Mouse (Mus musculus) hindbrain, postnatal 0 days (tissue): ENCODE measurements around the gene Zfp36l1. TPM values are rescaled to one million over a fixed set of nuclear protein-coding genes. Genes with fewer than 3 reads are reported as not detected.

Source experiments
- ATAC-seq: fragments of 200-750 bp; cut with Nextera tagmentation; 2 replicates; pipeline ENCODE4 v1.8.0; 2017; ENCODE audit warnings: mild to moderate bottlenecking, moderate TSS enrichment, moderate library complexity
- DNase-seq: peaks from one replicate; pipeline ENCODE4 v3.0.0-alpha.2; 2015; ENCODE audit warnings: low spot score
- H3K27ac ChIP-seq: fragments of 300-500 bp; sonication (generic); 2 replicates; pipeline ENCODE4 v1.5.1; 2014; ENCODE audit warnings: mild to moderate bottlenecking
- H3K27me3 ChIP-seq: fragments of 300-500 bp; sonication (generic); 2 replicates; pipeline ENCODE4 v1.6.1; 2014; ENCODE audit warnings: low read length, mixed read lengths; ENCODE audit not compliant: insufficient read depth
- H3K36me3 ChIP-seq: fragments of 300-500 bp; sonication (generic); 2 replicates; pipeline ENCODE4 v1.6.1; 2014; ENCODE audit warnings: low read length, mixed read lengths; ENCODE audit not compliant: insufficient read depth
- H3K4me1 ChIP-seq: fragments of 300-500 bp; sonication (generic); 2 replicates; pipeline ENCODE4 v1.6.1; 2014; ENCODE audit warnings: antibody characterized with exemption, low read length, mixed read lengths; ENCODE audit not compliant: insufficient read depth
- H3K4me2 ChIP-seq: fragments of 300-500 bp; sonication (generic); 2 replicates; pipeline ENCODE4 v1.6.1; 2014; ENCODE audit warnings: low read depth, mild to moderate bottlenecking, low read length, moderate library complexity, mixed read lengths
- H3K4me3 ChIP-seq: fragments of 300-500 bp; sonication (generic); 2 replicates; pipeline ENCODE4 v1.5.1; 2014; ENCODE audit warnings: low read length
- H3K9ac ChIP-seq: fragments of 300-500 bp; sonication (generic); replicated peaks from 2 replicates; pipeline ENCODE4 v1.6.1; 2014; ENCODE audit warnings: mild to moderate bottlenecking, low read length, moderate library complexity, mixed read lengths
- H3K9me3 ChIP-seq: fragments of 300-500 bp; sonication (generic); 2 replicates; pipeline ENCODE4 v1.6.1; 2016; ENCODE audit warnings: low read length, mixed read lengths
- CTCF ChIP-seq: IDR thresholded peaks from 2 replicates; pipeline ENCODE4 v1.5.1; 2016; ENCODE audit warnings: antibody characterized with exemption, control low read depth, low read depth
- WGBS: fragments of 180-500 bp; shearing (Covaris S2); extraction: QIAGEN DNeasy Blood & Tissue Kit; methylation state at CpG from one replicate; pipeline ENCODE4 v1.1.7; 2014; 5-methylcytosine and 5-hydroxymethylcytosine counted together
- polyA plus RNA-seq: library from polyadenylated mRNA; unstranded; fragments of >200 nt; fragmentation: Nextera tagmentation; extraction: Ambion mirVana; gene quantifications from 2 replicates; pipeline ENCODE4 v1.2.1, GENCODE M21; 2015
- total RNA-seq: library from RNA; depleted of rRNA; stranded (reverse); fragments of >200 nt; gene quantifications from 2 replicates; pipeline ENCODE4 v1.2.3, GENCODE M21; 2014

Zfp36l1 gene
- total and polyA plus RNA-seq, 2 experiments from 2014 or later = 61.8 to 65.9 TPM

GRCm38 (mm10) chr12:80074331-80074730 is 38.5 kb downstream of the Zfp36l1 start:
- WGBS = 80% methylated on average over 2 of the region's 2 CpGs
- H3K27ac ChIP-seq = no peak overlapping the region
- H3K36me3 ChIP-seq = no peaks in the 10 kb centered on the region
- no peaks in the 10 kb centered on the region for H3K9me3 ChIP-seq
- no peak overlapping the region for H3K4me2 ChIP-seq
- H3K27me3 ChIP-seq = no peaks in the 10 kb centered on the region
- H3K4me3 ChIP-seq = no peak overlapping the region
- DNase-seq = no peak
- no peak overlapping the region for H3K9ac ChIP-seq
- ATAC-seq = no peak
- no peak for TF ChIP-seq CTCF
- no peaks in the 10 kb centered on the region for H3K4me1 ChIP-seq

GRCm38 (mm10) chr12:80070534-80071287 is 42.1 kb downstream of the Zfp36l1 start:
- no peaks in the 10 kb centered on the region for H3K4me1 ChIP-seq
- H3K9me3 ChIP-seq = no peaks in the 10 kb centered on the region
- H3K36me3 ChIP-seq = no peaks in the 10 kb centered on the region
- H3K4me3 ChIP-seq = no peak overlapping the region
- DNase-seq (peak; percentile 48), ATAC-seq (no peak)
- no peak for TF ChIP-seq CTCF
- H3K4me2 ChIP-seq = no peak overlapping the region
- 0 out of 2 replicates have a peak overlapping the region, but pooled peaks have one; percentile 32 for H3K27ac ChIP-seq
- WGBS = 31% methylated on average over 8 of the region's 8 CpGs
- no peak overlapping the region for H3K9ac ChIP-seq
- H3K27me3 ChIP-seq = no peaks in the 10 kb centered on the region

GRCm38 (mm10) chr12:80069040-80069439 is 43.8 kb downstream of the Zfp36l1 start:
- ATAC-seq (no peak), DNase-seq (no peak)
- Histone ChIP-seq H3K4me1 (peaks cover 7% of the 10 kb centered on the region; the same call in 1 of the 2 replicates), H3K9ac (no peak overlapping the region), H3K4me2 (no peak overlapping the region), H3K27ac (no peak overlapping the region), H3K36me3 (no peaks in the 10 kb centered on the region), H3K27me3 (no peaks in the 10 kb centered on the region), H3K4me3 (no peak overlapping the region), H3K9me3 (no peaks in the 10 kb centered on the region)
- 88% methylated on average over 3 of the region's 3 CpGs for WGBS
- TF ChIP-seq CTCF = no peak

GRCm38 (mm10) chr12:80068016-80068415 is 44.8 kb downstream of the Zfp36l1 start:
- Histone ChIP-seq H3K4me3 (no peak overlapping the region), H3K27me3 (no peaks in the 10 kb centered on the region), H3K4me1 (peaks cover 16% of the 10 kb centered on the region), H3K27ac (no peak overlapping the region), H3K9me3 (no peaks in the 10 kb centered on the region), H3K36me3 (no peaks in the 10 kb centered on the region), H3K4me2 (no peak overlapping the region), H3K9ac (no peak overlapping the region)
- 83% methylated on average over 7 of the region's 7 CpGs for WGBS
- ATAC-seq (no peak), DNase-seq (no peak)
- TF ChIP-seq CTCF = no peak

- H3K27me3 ChIP-seq = no peaks in the 10 kb centered on the region
- H3K4me1 ChIP-seq = peaks cover 31% of the 10 kb centered on the region
- WGBS = 61% methylated on average over 8 of the region's 8 CpGs
- peak overlapping the region; percentile 86 for H3K27ac ChIP-seq
- no peak overlapping the region for H3K4me3 ChIP-seq
- TF ChIP-seq CTCF = no peak
- H3K4me2 ChIP-seq = no peak overlapping the region
- H3K9me3 ChIP-seq = no peaks in the 10 kb centered on the region
- ATAC-seq (no peak), DNase-seq (no peak)
- no peak overlapping the region for H3K9ac ChIP-seq
- H3K36me3 ChIP-seq = no peaks in the 10 kb centered on the region
Measured at GRCm38 (mm10) chr12:80065049-80065448, 47.8 kb downstream of the Zfp36l1 start.

- no peak overlapping the region for H3K4me3 ChIP-seq
- H3K27ac ChIP-seq = peak overlapping the region; percentile 86
- no peaks in the 10 kb centered on the region for H3K27me3 ChIP-seq
- no peak overlapping the region for H3K9ac ChIP-seq
- DNase-seq = peak; percentile 67
- no peaks in the 10 kb centered on the region for H3K36me3 ChIP-seq
- 30% methylated on average over 4 of the region's 4 CpGs for WGBS
- no peaks in the 10 kb centered on the region for H3K9me3 ChIP-seq
- TF ChIP-seq CTCF = no peak
- ATAC-seq = peak; percentile 36
- H3K4me1 ChIP-seq = peaks cover 31% of the 10 kb centered on the region
- no peak overlapping the region for H3K4me2 ChIP-seq
Measured at GRCm38 (mm10) chr12:80064306-80064705, 48.5 kb downstream of the Zfp36l1 start.

- WGBS = 17% methylated on average over 7 of the region's 7 CpGs
- H3K9me3 ChIP-seq = no peaks in the 10 kb centered on the region
- no peaks in the 10 kb centered on the region for H3K27me3 ChIP-seq
- H3K36me3 ChIP-seq = no peaks in the 10 kb centered on the region
- ATAC-seq = no peak
- no peak for TF ChIP-seq CTCF
- no peak overlapping the region for H3K4me3 ChIP-seq
- peaks cover 31% of the 10 kb centered on the region for H3K4me1 ChIP-seq
- H3K9ac ChIP-seq = no peak overlapping the region
- no peak for DNase-seq
- H3K27ac ChIP-seq = peak overlapping the region; percentile 86
- H3K4me2 ChIP-seq = no peak overlapping the region
Measured at GRCm38 (mm10) chr12:80063402-80064150, 49.2 kb downstream of the Zfp36l1 start.
